Mouse (Mus musculus) hindbrain, embryonic 14.5 days (tissue): Measurements from ENCODE around the gene Rassf1. TPM values are rescaled to one million over a fixed set of nuclear protein-coding genes. Genes with fewer than 3 reads are reported as not detected.
A peak's percentile ranks its signal among the peaks of the same experiment; 100 is the strongest.

Source experiments
- ATAC-seq: fragments of 200-750 bp; cut with Nextera tagmentation; 2 replicates; pipeline ENCODE4 v1.8.0; 2017; ENCODE audit warnings: moderate number of reproducible peaks, mild to moderate bottlenecking, moderate TSS enrichment, moderate library complexity; ENCODE audit not compliant: low FRiP score
- DNase-seq: peaks from one replicate; pipeline ENCODE4 v3.0.0-alpha.2; 2015; ENCODE audit warnings: low spot score
- H3K27ac ChIP-seq: fragments of 300-500 bp; sonication (generic); 2 replicates; pipeline ENCODE4 v1.5.1; 2014; ENCODE audit warnings: mild to moderate bottlenecking, moderate library complexity
- H3K27me3 ChIP-seq: fragments of 300-500 bp; sonication (generic); 2 replicates; pipeline ENCODE4 v1.6.1; 2014; ENCODE audit warnings: mild to moderate bottlenecking, low read length, mixed read lengths; ENCODE audit not compliant: control insufficient read depth, insufficient read depth
- H3K36me3 ChIP-seq: fragments of 300-500 bp; sonication (generic); replicated peaks from 2 replicates; pipeline ENCODE4 v1.6.1; 2014; ENCODE audit not compliant: control insufficient read depth, insufficient read depth
- H3K4me1 ChIP-seq: fragments of 300-500 bp; sonication (generic); replicated peaks from 2 replicates; pipeline ENCODE4 v1.6.1; 2014; ENCODE audit warnings: antibody characterized with exemption, low read length, mixed read lengths; ENCODE audit not compliant: control insufficient read depth, insufficient read depth
- H3K4me2 ChIP-seq: fragments of 300-500 bp; sonication (generic); replicated peaks from 2 replicates; pipeline ENCODE4 v1.6.1; 2014; ENCODE audit warnings: mild to moderate bottlenecking, moderate library complexity
- H3K4me3 ChIP-seq: fragments of 300-500 bp; sonication (generic); replicated peaks from 2 replicates; pipeline ENCODE4 v1.5.1; 2014; ENCODE audit warnings: mild to moderate bottlenecking, low read length
- H3K9ac ChIP-seq: fragments of 300-500 bp; sonication (generic); 2 replicates; pipeline ENCODE4 v1.6.1; 2014
- H3K9me3 ChIP-seq: fragments of 300-500 bp; sonication (generic); 2 replicates; pipeline ENCODE4 v1.6.1; 2016; ENCODE audit warnings: low read length; ENCODE audit not compliant: control insufficient read depth
- WGBS: fragments of 180-500 bp; shearing (Covaris S2); extraction: QIAGEN DNeasy Blood & Tissue Kit; methylation state at CpG from one replicate; pipeline ENCODE4 v1.1.7; 2014; 5-methylcytosine and 5-hydroxymethylcytosine counted together
- polyA plus RNA-seq: library from polyadenylated mRNA; unstranded; fragments of >200 nt; fragmentation: Nextera tagmentation; extraction: Ambion mirVana; gene quantifications from 2 replicates; pipeline ENCODE4 v1.2.1, GENCODE M21; 2014

Rassf1 gene
- polyA plus RNA-seq, 1 experiment from 2014 or later: 32.6 TPM

DNA sequence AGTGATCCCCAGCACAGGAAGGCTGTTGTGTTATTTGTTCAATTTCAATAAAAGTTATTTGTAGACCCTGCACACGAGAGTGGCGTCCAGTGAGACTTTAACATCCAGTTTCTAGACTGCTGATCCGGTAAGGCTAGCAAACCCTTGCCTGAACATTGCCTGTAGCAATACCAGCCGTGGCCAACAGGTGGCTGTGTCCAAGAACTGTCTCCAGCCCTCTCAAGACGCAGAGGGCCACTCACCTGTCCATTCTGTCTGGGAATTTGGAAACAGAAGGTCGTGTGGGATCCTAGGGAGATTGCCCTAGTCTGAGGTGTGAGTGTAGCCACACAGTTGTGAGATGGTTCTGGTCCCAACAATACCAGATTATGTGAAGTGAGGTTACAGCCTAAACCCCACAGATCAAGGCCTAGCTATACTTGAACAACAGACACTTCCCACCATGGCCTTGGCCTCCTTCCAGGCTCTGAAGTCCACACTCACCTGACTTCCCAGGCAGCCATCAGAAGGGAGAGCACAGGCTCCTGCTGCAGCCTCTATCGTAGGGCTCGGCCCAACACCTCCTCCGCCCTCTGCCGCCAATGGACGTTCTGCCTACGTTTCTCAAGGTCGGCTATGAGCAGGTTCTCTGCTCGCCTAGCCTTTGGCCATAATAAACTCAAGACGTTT lies 14.8 kb downstream of the Rassf1 start:
- Histone ChIP-seq H3K27ac (no peak overlapping the region), H3K9me3 (no peaks in the 10 kb centered on the region), H3K4me3 (no peak overlapping the region), H3K4me1 (peaks cover 31% of the 10 kb centered on the region), H3K36me3 (peaks cover 41% of the 10 kb centered on the region), H3K4me2 (peak overlapping the region; percentile 13), H3K9ac (no peak overlapping the region), H3K27me3 (no peaks in the 10 kb centered on the region)
- WGBS: 61% methylated on average over 15 of the region's 15 CpGs
- no peak for ATAC-seq
- DNase-seq: peak; percentile 73

DNA sequence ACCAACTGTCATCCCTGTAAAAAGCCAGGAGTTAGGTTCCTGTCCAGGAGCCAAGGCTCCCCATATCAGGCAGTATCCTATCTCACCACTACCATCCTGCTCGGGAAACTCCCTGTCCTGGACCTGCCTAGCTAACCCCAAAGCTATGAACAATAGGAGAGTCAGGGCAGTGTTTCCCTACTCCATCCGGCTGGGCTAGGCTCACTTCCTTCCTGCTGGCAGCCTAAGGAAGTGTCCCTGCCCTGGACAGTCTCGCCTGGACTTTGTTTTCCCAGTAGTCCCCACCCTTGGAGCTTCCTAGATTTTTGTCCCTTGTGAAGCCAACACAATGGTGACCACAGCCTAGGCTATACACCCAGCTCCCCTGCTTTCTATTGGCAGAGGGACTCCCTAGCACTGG lies 15.5 kb downstream of the Rassf1 start:
- Histone ChIP-seq H3K9me3 (no peaks in the 10 kb centered on the region), H3K4me3 (no peak overlapping the region), H3K9ac (no peak overlapping the region), H3K4me2 (peak overlapping the region; percentile 83), H3K36me3 (peaks cover 41% of the 10 kb centered on the region), H3K27ac (peak overlapping the region; percentile 73; the same call in 1 of the 2 replicates), H3K27me3 (no peaks in the 10 kb centered on the region), H3K4me1 (peaks cover 38% of the 10 kb centered on the region)
- DNase-seq (no peak), ATAC-seq (no peak)
- WGBS: 71% methylated on average over 3 of the region's 3 CpGs

DNA sequence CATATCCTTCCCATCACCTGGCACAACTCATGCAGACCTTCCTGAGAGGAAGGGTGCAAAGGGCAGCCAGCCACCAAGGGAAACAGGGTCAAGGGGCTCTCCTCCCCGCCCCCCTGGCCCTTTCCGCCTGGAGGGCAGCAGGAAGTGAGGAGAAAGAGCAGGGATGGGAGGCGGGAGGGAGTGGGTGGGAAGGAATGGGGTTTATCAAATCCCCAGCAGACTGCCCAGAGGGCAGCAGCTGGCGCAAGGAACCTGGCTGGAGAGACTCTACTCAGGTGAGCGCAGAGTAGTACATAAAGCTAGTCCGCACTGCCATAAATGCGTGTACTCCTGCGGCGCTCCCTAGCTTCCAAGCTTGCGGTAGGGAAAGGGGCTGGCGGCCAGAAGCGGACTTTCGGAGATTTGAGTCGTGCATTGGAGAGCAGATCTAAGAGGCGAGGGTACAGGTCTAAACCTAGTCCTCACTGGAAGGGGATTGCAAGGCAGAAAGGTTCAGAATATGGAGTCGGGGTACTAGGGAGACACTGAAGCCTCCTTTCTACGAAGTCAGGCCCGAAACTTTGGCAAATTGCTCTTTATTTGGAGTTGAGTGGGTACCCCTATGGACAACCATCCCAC lies 16.5 kb downstream of the Rassf1 start, which contains the start of gene Hyal2:
Gene Hyal2, plus strand, starts transcription at position 244 of the 618 bp plus-strand sequence.
- peaks cover 38% of the 10 kb centered on the region for H3K4me1 ChIP-seq

DNA sequence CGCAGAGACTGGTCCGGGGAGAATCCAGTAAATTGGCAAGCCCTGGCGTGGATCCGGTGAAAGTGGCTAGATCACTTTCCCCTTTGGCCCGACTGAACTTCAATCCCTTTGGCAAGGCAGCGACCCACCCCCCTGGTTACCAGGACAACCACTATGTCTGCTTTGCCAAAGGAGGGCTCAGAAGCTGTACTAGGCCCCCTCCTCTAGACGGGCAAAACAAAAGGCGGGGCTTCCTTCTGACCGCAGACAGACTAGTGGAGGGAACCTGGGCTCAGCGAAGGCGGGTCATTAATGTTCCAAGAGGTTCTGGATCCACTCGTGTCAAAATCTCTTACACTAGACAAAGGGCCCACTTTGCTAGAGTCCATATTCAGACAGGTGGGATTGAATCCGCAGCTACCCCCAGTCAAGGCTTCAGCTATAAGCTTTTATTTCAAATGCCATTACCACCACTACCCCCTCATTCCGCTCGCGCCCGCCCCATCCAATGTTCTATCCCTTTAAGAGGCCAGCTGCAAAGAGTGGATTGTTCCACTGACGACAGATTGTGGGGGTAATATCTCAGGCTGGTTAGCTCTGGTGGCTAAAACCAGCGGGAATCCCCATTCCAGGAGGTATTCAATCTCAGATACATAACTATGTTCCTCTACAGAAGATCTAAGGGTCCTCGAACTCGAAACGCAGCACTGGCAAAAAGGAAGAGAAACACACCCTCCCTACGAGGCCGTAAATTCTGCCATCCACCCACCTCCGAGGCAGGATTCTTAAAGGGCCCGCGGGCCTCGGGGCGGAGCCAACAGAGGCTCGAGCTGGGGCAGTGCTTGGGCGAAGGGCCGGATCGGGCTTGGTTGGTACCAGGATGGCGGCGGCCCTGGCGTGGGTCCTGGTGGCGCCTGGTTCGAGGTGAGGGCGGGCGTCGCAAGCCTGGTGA lies 17.2 kb downstream of the Rassf1 start:
- peak overlapping the region; percentile 82 for H3K4me3 ChIP-seq
- under 1% methylated on average over 41 of the region's 41 CpGs for WGBS
- H3K9ac ChIP-seq: peak overlapping the region; percentile 87
- no peaks in the 10 kb centered on the region for H3K9me3 ChIP-seq
- DNase-seq (peak; percentile 88), ATAC-seq (peak; percentile 86)
- peak overlapping the region; percentile 73 for H3K27ac ChIP-seq
- peaks cover 53% of the 10 kb centered on the region for H3K36me3 ChIP-seq
- no peaks in the 10 kb centered on the region for H3K27me3 ChIP-seq
- peaks cover 38% of the 10 kb centered on the region for H3K4me1 ChIP-seq
- H3K4me2 ChIP-seq: peak overlapping the region; percentile 83

More for the DNA sequence above, 16.5 kb downstream of the Rassf1 start, which contains the start of gene Hyal2:
- Histone ChIP-seq H3K27me3 (no peaks in the 10 kb centered on the region), H3K27ac (peak within 1 kb of the TSS; percentile 73), H3K9me3 (no peaks in the 10 kb centered on the region), H3K9ac (peak within 1 kb of the TSS; percentile 87), H3K4me2 (peak within 1 kb of the TSS; percentile 83), H3K36me3 (peaks cover 45% of the 10 kb centered on the region), H3K4me3 (peak within 1 kb of the TSS; percentile 82)
- WGBS: 4% methylated on average over 18 of the region's 18 CpGs
- DNase-seq: no peak
- ATAC-seq: no peak

DNA sequence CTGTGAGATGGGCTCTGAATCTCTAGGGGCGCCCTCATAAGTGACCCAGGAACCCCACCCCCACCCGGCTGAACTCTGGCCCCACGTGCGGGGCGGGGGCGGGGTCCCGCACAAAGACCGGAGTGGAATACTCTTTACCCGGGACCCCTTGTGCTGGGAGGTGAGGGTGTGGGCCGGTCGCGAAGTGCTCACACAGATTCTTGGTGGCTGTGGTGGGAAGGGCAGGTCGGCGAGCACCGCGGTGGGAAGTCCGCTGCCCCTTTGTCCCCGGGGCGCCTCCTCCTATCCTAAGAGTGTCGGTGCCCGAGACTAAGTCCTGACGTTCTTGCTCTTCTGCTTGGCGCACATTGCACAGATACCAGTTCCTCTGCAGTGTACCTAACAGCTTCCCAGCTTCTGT lies 17.9 kb downstream of the Rassf1 start:
- Histone ChIP-seq H3K4me3 (peak overlapping the region; percentile 82), H3K27me3 (no peaks in the 10 kb centered on the region), H3K9ac (peak overlapping the region; percentile 87), H3K4me2 (peak overlapping the region; percentile 83), H3K27ac (peak overlapping the region; percentile 73), H3K36me3 (peaks cover 56% of the 10 kb centered on the region), H3K9me3 (no peaks in the 10 kb centered on the region), H3K4me1 (peaks cover 33% of the 10 kb centered on the region)
- ATAC-seq: peak; percentile 28
- 0% methylated on average over 23 of the region's 23 CpGs for WGBS
- DNase-seq: no peak

DNA sequence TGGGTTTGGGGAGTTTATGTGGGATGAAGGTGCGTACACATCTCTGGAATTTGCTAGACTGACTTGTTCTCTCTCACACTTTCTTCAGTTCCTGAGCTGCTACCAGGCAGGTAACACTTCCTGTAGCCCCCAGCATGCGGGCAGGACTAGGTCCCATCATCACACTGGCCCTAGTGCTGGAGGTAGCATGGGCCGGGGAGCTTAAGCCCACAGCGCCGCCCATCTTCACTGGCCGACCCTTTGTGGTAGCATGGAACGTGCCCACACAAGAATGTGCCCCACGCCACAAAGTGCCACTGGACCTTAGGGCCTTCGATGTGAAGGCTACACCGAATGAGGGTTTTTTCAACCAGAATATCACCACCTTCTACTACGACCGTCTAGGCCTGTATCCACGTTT lies 18.7 kb downstream of the Rassf1 start:
- H3K27ac ChIP-seq: peak overlapping the region; percentile 73
- peaks cover 33% of the 10 kb centered on the region for H3K4me1 ChIP-seq
- DNase-seq (no peak), ATAC-seq (no peak)
- peaks cover 61% of the 10 kb centered on the region for H3K36me3 ChIP-seq
- H3K4me3 ChIP-seq: peak overlapping the region; percentile 82
- peak overlapping the region; percentile 87 for H3K9ac ChIP-seq
- WGBS: 52% methylated on average over 13 of the region's 13 CpGs
- H3K4me2 ChIP-seq: peak overlapping the region; percentile 83
- H3K27me3 ChIP-seq: no peaks in the 10 kb centered on the region
- no peaks in the 10 kb centered on the region for H3K9me3 ChIP-seq

DNA sequence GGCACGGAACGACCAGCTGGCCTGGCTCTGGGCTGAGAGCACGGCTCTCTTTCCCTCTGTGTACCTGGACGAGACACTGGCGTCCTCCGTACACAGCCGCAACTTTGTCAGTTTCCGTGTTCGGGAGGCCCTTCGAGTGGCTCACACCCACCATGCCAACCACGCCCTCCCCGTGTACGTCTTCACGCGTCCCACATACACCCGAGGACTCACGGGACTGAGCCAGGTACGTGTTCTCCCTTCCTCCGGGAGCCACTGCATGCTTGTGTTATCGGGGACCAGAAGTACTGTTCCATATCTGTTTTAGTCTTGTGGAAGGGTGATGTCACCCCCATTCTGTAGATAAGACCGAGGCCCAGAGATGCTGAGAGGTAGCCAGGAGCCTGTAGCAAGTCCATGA lies 19.5 kb downstream of the Rassf1 start:
- H3K27me3 ChIP-seq: no peaks in the 10 kb centered on the region
- H3K4me3 ChIP-seq: peak overlapping the region; percentile 82; the same call in 1 of the 2 replicates
- H3K9me3 ChIP-seq: no peaks in the 10 kb centered on the region
- peaks cover 33% of the 10 kb centered on the region for H3K4me1 ChIP-seq
- H3K27ac ChIP-seq: no peak overlapping the region
- peak overlapping the region; percentile 87; the same call in 1 of the 2 replicates for H3K9ac ChIP-seq
- peaks cover 52% of the 10 kb centered on the region for H3K36me3 ChIP-seq
- no peak for DNase-seq
- H3K4me2 ChIP-seq: peak overlapping the region; percentile 83
- no peak for ATAC-seq
- 94% methylated on average over 21 of the region's 21 CpGs for WGBS

DNA sequence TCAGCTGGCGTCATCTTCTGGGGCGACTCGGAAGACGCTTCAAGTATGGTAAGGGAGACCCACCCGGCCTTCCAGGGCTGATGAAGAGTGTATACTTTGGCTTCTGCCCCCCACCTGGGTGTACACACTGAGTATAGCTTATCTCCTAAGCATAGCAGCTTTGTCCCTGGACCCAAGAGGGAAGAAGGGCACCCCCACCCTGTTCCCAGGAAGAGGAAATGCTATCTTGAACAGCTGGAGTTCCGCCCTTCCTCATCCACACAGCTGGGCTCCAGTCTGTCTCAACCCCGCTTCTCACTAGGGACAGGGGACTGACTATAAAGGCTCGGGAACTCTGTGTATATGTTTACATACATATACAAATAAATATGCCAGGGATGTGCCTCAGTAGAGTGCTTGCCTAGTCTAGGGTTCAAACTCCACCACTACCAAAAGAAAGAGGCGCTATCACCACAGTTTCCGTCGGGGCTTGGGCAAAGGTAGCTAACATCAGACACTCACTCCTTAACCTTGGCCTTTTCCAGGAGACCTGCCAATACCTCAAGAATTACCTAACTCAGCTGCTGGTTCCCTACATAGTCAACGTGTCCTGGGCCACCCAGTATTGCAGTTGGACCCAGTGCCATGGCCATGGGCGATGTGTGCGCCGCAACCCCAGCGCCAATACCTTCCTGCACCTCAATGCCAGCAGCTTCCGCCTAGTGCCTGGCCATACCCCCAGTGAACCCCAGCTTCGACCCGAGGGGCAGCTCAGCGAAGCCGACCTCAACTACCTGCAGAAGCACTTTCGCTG lies 20.4 kb downstream of the Rassf1 start:
- Histone ChIP-seq H3K4me1 (peaks cover 33% of the 10 kb centered on the region), H3K27me3 (no peaks in the 10 kb centered on the region), H3K9me3 (no peaks in the 10 kb centered on the region), H3K4me2 (peak overlapping the region; percentile 83; the same call in 1 of the 2 replicates), H3K27ac (no peak overlapping the region), H3K36me3 (peaks cover 44% of the 10 kb centered on the region), H3K4me3 (no peak overlapping the region), H3K9ac (no peak overlapping the region)
- 95% methylated on average over 22 of the region's 22 CpGs for WGBS
- ATAC-seq (no peak), DNase-seq (no peak)
